Mouse (Mus musculus) heart, adult 11 months (tissue): ENCODE measurements at regions not wholly inside any gene's neighbourhood (a gene's known extent, or its start where the extent isn't known, plus 50 kb on each side); places are given as distances from the start of the nearest gene placed in this dataset.

Experiments
- DNase-seq: peaks from one replicate; pipeline ENCODE4 v3.0.0; 2022

DNA sequence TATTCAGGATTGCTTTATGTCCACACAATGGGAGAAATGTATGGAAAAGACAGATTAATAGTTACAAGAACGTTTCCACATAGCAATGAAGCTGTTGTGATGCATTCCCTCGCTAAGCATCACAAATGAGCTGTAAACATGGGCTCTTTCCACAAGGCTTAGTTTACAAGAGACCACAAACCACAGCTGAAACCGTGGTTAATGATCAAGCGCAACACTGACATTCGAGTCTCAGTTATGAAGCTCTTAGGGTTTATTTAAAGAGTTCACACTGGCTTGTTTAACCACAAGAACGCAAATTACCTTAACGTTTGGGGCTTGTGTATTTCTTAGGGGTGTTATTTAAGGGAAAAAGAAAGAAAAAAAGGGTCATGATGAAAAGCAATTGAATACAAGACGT lies 727.3 kb upstream of the Frg1 start:
- no peak for DNase-seq

DNA sequence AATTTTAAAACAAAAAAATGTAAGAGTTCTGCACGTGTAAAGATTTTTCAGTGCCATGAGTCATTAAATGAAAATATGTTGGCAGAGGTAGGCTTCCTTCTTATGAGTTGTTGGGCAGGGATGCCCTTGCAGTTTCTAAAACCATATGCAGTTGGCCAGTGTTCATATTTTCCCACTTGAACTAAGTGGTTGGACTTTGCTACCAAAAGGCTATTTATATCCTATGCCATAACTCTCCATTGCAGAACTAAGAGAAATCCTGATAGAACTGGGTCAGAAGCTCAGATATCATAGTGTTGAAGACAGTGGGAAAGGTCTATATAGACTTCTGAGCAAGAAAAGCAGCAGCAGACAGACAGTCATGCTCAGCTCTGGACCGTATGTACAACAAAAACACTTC lies 690.7 kb upstream of the Frg1 start:
- DNase-seq, result no peak

DNA sequence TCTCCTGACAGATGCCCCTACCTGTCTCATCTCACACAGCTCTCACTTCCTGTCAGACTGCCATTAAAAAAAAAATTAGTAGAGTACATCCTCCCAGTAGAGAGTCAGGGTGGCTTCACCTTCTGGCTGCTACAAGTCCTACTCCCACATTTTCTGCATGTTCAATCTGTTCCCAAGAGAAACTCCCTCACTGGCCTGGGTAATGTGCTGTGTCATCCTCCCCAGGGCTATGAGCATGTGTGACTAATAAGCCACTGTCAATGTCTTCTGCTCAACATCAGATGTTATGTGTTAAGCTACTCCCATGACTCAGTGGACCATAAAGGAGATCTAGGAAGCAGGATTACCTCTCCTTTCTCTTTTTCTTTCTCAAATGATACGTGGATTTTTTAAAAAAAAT lies 652.4 kb upstream of the Frg1 start:
- no peak for DNase-seq

DNA sequence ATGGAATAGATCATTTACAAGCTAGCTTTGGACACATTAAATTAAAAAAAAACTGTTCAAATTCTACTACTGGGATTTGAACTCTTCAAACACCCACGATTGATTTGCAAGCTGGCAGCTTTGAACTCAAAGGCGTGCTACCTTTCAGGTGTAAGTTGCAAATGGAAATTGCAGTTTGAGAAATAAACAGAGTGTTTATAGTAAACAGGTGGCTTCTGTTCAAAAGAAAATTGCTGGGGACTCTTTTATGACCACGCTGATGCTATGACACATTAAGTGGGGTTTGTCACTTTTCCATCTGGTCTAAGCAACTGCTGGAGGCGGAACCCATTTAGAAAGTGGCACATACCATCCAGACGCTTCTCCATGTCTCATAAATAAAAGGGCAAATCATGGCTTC lies 626.7 kb upstream of the Frg1 start:
- no peak for DNase-seq

DNA sequence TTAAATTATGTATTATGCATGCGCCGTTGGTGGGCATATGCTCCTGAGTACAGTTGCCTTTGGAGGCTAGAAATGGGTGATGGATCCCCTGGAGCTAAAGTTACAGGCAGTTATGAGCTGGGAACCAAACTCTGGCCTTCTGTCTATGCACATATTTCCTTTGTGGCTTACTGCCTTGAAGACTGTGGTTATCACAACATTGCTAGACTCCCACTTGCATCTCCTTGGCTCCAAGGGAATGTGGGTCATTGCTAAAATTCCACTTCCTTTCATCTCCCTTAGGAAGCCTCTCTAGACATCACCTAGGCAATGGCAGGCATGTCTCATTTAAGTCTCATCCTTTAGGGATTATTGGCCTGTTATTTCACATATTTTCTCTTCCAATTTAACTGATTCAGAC lies 622.4 kb upstream of the Frg1 start:
- no peak for DNase-seq

DNA sequence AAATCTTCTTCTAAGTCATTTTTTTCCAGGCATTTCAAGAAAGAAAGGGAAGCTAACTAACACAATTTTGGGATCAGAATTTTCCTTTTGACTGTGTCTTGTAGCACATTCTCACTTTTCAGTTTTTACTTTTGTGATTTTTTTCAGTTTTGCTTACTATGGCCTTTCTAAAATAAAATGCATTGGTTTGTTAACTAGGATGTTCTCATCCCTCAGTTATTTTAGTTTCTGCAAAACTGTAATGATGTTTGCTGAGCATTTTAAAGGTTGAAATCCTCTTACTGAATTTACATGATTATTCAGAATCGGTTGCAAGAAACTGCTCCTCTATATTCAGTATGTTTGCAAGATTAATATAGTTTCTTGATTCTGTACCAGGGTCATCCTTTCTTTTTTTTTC lies 610.1 kb upstream of the Frg1 start:
- DNase-seq, result no peak

DNA sequence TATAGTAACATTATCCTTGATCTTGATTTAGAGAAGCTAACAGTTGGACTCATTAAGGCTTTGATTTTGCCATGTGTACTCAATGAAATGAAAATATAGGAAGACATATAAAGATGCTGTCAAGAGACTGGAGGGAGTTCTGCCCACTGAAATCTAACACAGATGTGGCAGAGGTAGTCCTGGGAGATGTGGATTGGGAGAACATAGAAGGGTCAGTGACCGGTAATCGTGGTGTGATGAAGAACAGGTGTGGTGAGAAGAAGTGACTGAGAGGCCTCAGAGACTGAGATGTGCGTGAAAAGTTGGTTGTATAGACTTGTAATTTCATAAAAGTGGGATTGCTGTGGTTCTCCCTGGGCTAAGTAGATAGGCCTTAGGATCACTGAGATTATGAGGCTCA lies 600.9 kb upstream of the Frg1 start:
- no peak for DNase-seq

DNA sequence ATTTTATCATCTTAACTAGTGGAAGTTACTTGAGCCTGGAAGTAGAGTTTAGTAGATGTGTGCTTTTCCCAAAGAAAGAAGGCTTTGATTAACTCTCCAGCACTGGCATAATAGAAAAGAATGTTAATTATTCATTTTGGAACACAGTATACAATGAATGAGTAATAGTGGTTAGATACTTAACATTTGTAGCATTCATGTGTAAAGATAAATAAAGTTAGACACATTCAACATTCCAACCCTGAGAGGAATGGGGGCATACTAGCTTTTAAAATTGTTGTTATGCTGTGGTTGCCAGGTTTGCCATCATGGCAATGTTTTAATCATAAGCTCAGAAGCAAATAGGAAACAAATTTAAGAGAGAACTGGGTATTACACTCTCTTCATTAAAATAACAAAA lies 586.3 kb upstream of the Frg1 start:
- DNase-seq, result no peak

DNA sequence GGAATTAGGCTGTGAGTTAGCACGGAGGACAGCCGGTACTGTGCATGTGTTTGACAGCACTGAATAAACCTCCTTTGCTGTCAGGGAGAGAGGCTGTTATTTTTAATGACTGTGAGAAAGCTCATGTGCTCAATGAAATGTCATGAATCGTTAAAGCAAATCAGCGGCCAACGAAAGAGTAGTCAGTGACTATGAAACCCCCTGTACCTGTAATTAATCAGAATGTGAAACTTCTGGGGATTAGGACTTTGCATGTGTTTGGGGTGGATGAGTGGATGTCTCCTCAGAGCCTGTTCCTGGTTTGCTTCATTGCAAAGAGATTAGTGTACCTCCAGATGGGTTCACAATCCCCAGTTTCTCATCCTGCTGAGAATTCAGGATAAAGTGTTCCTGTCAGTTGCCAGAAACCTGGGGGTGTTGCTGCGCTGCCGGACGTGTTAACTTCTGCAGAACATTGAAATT lies 572.2 kb upstream of the Frg1 start:
- DNase-seq, result no peak

DNA sequence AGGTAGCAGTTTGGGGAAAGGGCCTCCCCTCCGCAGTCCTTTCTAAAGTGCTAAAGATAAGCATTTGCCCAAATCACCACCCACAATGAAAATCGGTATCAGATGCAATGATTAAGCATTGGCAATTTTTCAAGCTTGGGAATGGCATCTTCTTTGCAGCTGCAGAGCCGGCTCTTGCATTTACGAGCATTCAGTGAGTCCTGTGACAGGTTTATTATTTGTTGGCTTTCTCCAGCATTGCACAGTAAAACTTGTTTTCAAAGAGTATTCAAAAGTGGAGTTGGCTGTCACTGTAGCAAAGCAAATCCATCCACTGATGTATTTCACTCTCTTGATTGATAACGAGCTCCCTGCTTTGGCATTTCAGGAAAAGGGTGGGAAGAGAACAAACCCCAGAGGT lies 571.3 kb upstream of the Frg1 start:
- no peak for DNase-seq

DNA sequence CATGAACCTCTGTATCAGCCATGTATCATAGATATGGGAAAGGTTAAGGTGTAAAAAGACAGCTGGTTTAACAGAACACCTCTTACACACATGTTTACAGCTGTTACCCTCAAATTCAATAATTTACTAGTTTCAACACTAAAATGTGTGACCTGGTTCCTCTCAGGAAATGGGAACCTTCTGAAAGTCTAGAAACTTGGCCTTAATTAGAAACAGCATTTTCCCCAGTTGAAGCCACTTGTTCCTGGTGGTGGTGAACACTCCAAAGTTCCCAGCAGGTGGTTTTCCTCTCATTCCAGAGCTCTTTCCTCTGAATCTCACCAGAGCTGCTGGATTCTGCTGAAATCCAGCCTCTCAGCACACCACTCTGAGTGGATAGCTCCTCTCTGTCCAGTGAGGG lies 570.5 kb upstream of the Frg1 start:
- DNase-seq, result no peak

DNA sequence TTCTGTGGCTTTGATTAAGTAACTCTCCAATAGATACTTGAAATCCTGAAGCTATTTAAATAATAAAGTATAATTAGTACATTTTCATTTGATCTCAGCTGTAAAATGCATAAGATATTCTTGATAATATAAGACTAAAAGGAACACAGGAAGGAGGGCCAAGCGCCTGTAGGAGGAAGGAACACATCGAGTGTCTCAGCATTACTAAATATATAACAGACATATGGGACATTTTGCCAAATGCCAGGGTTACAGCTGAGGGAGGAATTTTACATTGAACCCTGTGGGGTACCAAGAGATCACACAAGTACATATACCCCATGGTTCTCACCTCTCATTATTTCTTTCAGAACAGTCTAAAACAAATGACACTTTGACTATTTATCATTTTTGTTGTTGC lies 555.5 kb upstream of the Frg1 start:
- DNase-seq, result no peak

DNA sequence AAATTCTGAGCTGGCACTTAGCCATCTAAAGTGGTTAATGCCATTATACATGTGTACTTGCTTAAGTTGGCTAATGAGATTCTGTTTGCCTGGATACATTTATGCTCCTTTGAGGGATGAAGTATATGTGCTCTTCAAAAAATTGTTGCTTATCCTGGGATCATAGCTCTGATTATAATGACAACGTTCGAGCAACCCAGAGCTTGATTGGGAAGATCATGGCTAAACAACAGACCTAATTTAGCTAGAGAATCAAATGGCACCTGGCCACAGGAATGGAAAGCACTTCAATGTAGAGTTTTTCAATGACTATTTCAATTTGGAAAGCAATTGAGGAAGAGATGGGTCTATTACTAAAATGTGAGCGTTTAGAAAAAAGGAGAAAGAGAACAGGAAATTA lies 553.7 kb upstream of the Frg1 start:
- no peak for DNase-seq

DNA sequence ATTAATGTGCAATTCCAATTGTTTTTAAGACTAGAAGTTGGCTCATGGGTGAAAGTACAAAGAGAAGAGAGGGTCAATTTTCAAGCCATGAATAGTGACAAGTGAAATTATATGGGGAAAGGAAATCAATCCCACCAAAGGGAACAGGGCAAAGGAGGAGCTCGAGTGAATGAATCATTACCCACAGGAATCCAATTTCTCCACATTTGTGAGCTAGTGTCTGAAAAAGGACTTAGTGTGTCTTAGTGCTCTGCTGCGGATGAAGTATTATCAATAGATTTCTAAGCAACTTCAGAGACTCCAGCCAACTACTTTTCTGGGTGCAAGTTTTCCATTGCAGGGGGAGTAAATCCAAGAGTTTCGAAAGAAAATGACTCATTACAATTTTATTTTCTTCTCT lies 552.5 kb upstream of the Frg1 start:
- DNase-seq, result no peak

DNA sequence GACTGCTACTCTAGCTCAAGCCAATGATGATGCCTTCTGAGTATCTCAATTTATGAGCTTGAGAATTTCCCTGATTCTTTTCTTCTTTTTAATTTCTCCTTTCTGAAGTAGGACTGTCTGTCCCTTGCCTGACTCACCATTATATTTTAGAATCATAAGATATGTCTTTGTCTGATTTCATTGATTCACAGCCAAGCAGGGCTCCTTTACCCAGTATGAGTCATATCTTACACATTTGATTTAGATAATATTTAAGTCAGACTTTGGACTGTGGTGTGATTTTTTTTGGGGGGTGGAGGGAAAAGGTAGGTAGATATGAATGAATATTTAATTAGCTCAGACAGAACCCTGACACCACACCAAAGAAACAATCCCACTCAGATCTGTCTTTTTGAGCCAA lies 547.2 kb upstream of the Frg1 start:
- no peak for DNase-seq

DNA sequence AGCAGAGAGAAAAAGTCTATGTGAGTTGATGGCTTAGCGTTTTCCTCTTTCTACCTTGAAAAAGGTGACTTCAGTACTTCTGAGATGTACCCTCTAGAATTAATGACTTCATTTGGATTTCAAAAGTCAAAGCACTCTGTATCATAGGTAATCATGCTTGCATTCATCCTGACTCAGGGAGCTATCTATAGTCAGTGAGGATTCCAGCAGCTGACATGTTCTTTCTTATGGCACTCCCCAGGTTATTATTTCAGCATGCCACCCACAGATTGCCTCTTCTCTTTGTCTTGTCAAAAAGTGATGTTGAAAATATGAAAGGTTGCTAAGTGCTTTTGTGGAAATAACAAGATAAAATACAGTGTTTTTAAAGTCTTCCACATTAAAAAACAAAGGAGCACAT lies 540.0 kb upstream of the Frg1 start:
- no peak for DNase-seq

DNA sequence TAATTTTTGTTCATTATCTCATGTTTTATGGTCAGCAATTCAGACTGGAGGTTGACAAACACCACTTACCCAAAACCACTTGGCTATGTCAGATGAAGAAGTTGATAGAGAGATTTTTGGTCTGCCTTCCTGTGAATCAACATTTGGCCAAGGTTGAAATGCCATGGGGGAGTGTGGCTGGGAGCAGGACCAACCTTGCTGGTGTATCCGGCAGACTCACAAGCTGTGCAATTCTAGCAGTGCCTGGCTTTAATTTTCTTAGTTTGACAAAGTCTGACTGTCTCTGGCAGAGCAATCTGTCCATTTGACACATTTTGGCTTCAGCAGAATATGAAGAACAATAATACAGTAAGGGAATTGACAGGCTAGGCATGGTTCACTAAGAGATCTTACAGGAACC lies 533.9 kb upstream of the Frg1 start:
- no peak for DNase-seq

DNA sequence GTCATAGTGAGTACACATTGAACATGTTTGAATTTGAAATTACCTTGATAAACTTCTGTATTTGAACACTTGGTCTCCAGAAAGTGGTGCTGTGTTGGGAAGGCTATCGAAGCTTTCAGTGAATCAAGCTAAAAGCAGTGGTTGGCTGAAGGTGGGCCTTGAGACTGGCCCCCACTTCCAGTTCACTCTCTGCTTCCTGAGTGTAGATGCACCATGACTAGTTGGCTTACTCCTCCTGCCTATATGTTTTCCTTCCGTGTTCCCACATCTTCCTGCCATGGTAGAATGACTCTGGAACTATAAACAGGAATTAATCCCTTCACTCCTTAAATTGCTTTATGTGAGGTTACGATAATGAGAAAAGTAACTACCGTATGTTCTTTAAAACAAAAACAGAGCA lies 522.4 kb upstream of the Frg1 start:
- DNase-seq, result no peak

DNA sequence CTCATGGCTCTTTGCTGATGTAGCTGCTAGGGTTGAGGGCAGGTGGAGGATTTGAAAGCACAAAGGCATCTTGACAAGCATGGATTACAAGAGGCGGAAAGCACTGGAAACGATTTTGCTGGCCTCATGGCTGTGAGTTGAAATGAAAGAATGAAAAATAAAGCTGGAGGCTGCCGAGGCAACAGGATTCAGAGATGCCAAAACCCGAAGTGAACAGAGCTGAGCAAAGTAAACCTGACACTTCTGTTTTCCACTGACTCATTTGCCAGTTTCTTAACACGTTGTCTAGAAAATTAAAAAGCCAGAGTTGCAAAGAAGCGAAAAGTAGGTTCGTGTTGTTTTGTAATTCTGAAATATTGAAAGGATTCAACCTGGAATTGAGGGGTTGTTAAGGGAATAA lies 504.2 kb upstream of the Frg1 start:
- no peak for DNase-seq

DNA sequence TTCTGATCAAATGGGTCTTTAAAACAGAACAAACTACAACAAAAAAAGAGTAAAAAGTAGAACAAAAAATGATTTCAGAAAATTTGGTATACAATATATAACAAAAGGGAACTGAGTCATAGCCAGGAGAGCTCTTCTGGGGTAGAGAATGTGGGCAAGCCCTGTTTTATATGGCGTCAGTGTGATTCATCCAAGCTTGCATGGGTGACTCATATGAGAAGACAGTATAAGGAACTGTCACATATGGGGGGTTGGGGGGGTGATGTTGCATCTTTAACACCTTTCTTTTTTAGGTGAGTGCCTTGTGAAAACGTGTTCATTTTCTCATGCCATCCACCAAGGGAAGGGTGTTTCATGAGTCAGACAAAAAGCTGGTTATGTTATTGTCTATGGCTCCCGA lies 503.7 kb upstream of the Frg1 start:
- no peak for DNase-seq

DNA sequence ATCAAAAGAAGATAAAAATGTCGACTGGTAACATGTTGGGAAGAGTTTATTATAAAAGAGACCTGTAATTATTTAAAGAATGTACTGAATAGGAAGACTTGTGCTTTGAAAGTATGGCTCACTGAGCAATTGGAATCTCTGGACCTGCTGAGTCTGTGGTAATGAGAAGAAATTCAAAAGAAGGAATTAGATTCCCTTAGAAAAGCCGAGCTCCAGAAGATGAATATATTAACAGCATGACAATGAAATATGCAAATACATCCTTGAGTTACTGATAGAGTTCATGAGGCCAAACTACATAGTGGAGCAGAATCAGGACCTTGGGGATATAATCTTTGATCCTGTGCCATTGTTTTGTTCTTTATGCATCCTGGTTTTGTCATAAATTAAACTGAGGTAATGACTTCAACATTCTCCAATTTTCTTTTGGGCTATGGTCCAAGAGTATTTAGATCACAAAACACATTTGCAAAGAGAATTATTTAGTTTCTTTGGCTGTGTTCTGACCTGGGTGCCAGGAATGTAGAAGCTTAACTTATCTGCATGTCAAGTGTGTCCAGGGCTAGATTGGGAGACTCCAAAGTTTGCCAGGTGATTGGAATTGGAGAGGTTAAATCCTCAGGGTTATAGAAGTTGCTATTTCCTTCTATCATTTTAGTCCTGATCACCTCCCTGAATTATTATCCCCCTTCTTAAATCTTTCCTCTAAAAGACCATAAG lies 461.3 kb upstream of the Frg1 start:
- DNase-seq, result no peak

DNA sequence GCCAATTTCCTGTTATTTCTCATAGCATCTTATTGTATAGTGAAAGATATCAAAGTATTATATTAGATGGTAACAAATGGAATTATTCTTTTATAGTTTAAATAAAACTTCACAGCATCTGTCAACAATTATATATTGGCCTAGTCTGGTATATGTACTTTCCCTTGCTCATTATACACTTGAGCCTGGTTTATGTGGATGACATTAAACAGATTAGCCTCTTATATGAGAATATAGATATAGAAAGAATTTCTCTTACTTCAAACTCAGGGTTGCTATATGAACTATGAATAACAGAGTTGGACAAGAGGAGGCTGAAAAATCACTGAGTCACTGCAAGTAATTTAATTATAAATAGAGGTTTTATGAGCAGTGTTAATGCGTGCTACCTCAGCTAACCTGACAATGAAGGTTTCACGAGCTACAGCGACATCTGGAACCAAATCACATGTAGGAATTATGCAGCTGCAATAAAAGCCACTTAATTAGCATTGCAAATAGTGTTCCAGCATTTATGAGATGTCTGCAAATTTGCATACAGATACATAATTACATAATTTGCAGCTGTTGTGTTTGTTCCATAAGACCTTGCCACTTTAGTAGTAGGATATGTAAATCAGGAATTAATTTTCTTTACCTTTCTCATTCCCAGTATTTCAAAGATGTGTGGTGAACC lies 452.9 kb upstream of the Frg1 start:
- DNase-seq, result no peak

DNA sequence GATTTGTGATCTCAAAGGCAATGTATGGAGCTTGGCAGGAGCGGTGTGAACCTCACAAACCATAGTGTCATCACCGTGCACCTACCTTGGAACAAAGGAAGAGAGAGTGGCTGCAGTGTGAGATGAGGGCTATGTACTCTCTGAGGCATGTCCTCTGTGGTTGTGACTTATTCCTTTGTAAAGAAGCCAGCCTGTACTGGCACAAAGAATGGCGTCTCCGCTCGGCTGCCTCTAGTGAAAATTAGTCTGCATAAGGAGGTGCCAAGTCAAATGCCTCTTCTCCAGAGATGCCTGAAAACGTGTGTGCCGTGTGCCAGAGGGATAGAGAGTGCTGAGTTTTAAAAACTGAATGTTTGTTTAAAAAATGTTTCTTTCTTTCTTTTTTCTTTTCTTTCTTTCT lies 444.0 kb upstream of the Frg1 start:
- no peak for DNase-seq

DNA sequence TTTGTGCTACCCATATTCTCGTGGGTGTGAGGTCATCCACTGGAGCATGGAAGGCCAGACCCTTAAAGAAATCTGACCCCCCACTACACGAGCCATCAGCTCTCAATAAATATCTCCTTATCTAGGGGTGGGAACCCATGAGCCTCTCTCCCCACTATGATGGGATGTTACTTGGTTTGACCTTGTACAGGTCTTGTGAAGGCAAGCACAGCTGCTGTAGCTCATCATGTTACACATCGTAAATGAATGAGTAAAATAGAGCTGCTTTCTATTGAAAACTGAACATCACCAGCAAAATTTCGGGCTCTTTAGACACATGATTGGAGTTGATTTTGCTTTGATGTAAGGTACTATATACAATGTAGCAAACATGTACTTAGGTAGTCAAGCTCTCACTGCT lies 414.8 kb upstream of the Frg1 start:
- DNase-seq, result no peak

DNA sequence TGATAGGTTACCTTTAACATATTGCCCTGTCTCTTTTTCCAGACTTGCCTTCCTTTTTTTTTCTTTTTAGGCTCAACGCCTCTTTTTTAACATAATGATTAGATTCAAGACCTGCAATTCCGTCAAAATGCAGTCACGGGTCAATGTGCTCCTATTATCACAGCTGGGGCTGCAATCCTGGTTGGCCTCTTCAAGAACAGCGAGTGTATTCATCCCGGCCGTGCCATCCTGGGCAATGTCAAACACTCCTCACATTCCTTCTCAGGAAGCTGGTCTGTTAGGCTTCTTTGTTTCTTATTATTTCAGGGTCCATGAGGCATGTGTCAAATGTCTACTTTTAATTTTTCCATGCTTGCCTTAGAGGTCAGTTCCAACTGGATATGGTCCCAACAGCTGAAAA lies 413.5 kb upstream of the Frg1 start:
- DNase-seq, result no peak
